Mouse (Mus musculus) spleen, adult 2 months (tissue): ENCODE measurements around the gene Tnip1.

ENCODE experiments used
- CTCF ChIP-seq: fragments of 200-500 bp; IDR thresholded peaks from 2 replicates; pipeline ENCODE4 v1.5.1; 2011; ENCODE audit warnings: mild to moderate bottlenecking, inconsistent platforms; ENCODE audit not compliant: insufficient read depth, insufficient read length, insufficient replicate concordance; ENCODE audit errors: extremely low read depth
- POLR2A ChIP-seq: fragments of 200-500 bp; IDR thresholded peaks from 2 replicates; pipeline ENCODE4 v1.6.1; 2011; ENCODE audit warnings: low read depth, low read length, inconsistent platforms

GRCm38 (mm10) chr11:54972049-54972723, 9.5 kb upstream of the Tnip1 start:
- TF ChIP-seq CTCF = no peak
- TF ChIP-seq POLR2A = no peak
